Mouse (Mus musculus) brain, embryonic 14.5 days (tissue): ENCODE data around the gene Mettl1.

Experiments
- CTCF ChIP-seq: fragments of 200-500 bp; IDR thresholded peaks from 2 replicates; pipeline ENCODE4 v1.5.1; 2012; ENCODE audit warnings: inconsistent platforms, mild to moderate bottlenecking, moderate library complexity, borderline replicate concordance; ENCODE audit not compliant: insufficient read depth, insufficient read length; ENCODE audit errors: extremely low read depth
- POLR2A ChIP-seq: fragments of 200-500 bp; IDR thresholded peaks from 2 replicates; pipeline ENCODE4 v1.6.1; 2012; ENCODE audit warnings: mild to moderate bottlenecking, inconsistent platforms, borderline replicate concordance; ENCODE audit not compliant: poor library complexity, insufficient read depth, insufficient read length, severe bottlenecking; ENCODE audit errors: extremely low read depth

- TF ChIP-seq POLR2A (no peak), CTCF (no peak)
Measured at GRCm38 (mm10) chr10:127077515-127077914, 36.3 kb downstream of the Mettl1 start.
